Mouse (Mus musculus) thymus, adult 2 months (tissue): Measurements from ENCODE around the gene Obscn. TPM values are rescaled to one million over a fixed set of nuclear protein-coding genes. Genes with fewer than 3 reads are reported as not detected.

ENCODE experiments used
- DNase-seq: peaks from one replicate; pipeline ENCODE4 v3.0.0; 2021
- H3K27ac ChIP-seq: fragments of 200-500 bp; 2 replicates; pipeline ENCODE4 v1.5.1; 2012; ENCODE audit warnings: low read length, control low read depth; ENCODE audit not compliant: control insufficient read depth, insufficient read depth
- H3K27me3 ChIP-seq: fragments of 200-500 bp; 2 replicates; pipeline ENCODE4 v1.6.1; 2012; ENCODE audit warnings: mild to moderate bottlenecking, low read length, moderate library complexity, mixed read lengths; ENCODE audit not compliant: control insufficient read depth, insufficient read depth
- H3K36me3 ChIP-seq: fragments of 200-500 bp; 2 replicates; pipeline ENCODE4 v1.6.1; 2012; ENCODE audit warnings: mild to moderate bottlenecking, low read length, moderate library complexity; ENCODE audit not compliant: control insufficient read depth, insufficient read depth
- H3K4me1 ChIP-seq: fragments of 200-500 bp; replicated peaks from 2 replicates; pipeline ENCODE4 v1.6.1; 2012; ENCODE audit warnings: low read length; ENCODE audit not compliant: control insufficient read depth, insufficient read depth
- H3K4me3 ChIP-seq: fragments of 200-500 bp; 2 replicates; pipeline ENCODE4 v1.5.1; 2012; ENCODE audit warnings: mild to moderate bottlenecking, low read length, control low read depth, moderate library complexity; ENCODE audit not compliant: control insufficient read depth, insufficient read depth
- CTCF ChIP-seq: fragments of 200-500 bp; IDR thresholded peaks from 2 replicates; pipeline ENCODE4 v1.5.1; 2012; ENCODE audit warnings: mild to moderate bottlenecking, control low read depth, low read length, moderate library complexity, borderline replicate concordance; ENCODE audit not compliant: control insufficient read depth, poor library complexity, insufficient read depth; ENCODE audit errors: extremely low read depth
- POLR2A ChIP-seq: fragments of 200-500 bp; IDR thresholded peaks from 2 replicates; pipeline ENCODE4 v1.6.1; 2012; ENCODE audit warnings: mild to moderate bottlenecking, low read length, control low read depth, moderate library complexity; ENCODE audit not compliant: control insufficient read depth, poor library complexity, insufficient read depth; ENCODE audit errors: extremely low read depth
- WGBS: fragments of 180-500 bp; shearing (Covaris S2); methylation state at CpG from one replicate; pipeline ENCODE4 v1.1.7; 2018; 5-methylcytosine and 5-hydroxymethylcytosine counted together
- polyA plus RNA-seq: library from polyadenylated mRNA; depleted of rRNA; stranded (reverse); fragments of >200 nt; gene quantifications from 2 replicates; pipeline ENCODE4 v1.2.3, GENCODE M21; 2012

The Obscn gene
- polyA plus RNA-seq, 1 experiment = 14.5 TPM

DNA sequence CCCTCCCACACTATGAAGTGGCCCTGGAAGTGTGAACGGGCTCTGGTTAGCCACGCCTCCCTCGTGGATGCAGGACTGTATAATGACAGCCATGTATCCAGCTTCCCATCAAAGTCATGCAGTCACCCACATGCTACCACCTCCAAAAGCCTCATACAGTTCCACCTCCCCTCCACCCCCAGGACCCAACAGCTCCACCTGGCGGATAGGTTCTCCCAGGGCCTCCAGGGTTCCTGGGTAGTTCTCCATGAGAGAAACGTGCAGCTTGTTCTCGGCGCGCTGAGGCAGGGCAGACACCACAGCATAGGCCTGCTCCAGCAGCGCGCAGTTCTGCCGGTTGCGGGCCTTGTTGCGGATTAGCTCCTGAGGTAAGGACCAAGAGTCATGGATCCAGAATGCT is 107.2 kb downstream of the Obscn start:
- H3K36me3 ChIP-seq = no peaks in the 10 kb centered on the region
- no peak overlapping the region for H3K27ac ChIP-seq
- no peak for DNase-seq
- WGBS = 89% methylated on average over 13 of the region's 13 CpGs
- H3K4me3 ChIP-seq = no peak overlapping the region
- no peaks in the 10 kb centered on the region for H3K27me3 ChIP-seq
- TF ChIP-seq POLR2A = no peak
- no peak for TF ChIP-seq CTCF
- no peaks in the 10 kb centered on the region for H3K4me1 ChIP-seq

DNA sequence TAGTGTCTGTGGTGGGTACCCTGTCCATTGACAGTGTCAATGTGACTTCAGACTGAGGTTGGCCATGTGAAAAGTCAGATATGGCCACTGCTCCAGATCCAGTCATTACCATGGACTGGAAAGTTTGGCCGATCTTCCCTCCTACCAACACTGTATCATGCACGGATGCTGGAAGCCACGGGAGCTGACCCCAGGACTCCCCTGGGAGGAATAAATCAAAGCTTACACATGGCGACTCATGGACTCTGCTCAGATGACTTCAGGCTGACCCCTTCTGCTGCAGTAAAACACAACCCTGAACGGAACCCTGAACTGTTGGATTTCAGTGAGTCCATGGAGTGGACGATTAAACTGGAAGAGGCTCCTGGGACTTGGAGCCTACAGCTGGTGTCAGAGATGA is 109.8 kb downstream of the Obscn start:
- Histone ChIP-seq H3K27ac (no peak overlapping the region), H3K4me3 (no peak overlapping the region), H3K27me3 (no peaks in the 10 kb centered on the region), H3K36me3 (no peaks in the 10 kb centered on the region), H3K4me1 (no peaks in the 10 kb centered on the region)
- DNase-seq = no peak
- 88% methylated on average over 6 of the region's 6 CpGs for WGBS
- no peak for TF ChIP-seq CTCF
- no peak for TF ChIP-seq POLR2A

DNA sequence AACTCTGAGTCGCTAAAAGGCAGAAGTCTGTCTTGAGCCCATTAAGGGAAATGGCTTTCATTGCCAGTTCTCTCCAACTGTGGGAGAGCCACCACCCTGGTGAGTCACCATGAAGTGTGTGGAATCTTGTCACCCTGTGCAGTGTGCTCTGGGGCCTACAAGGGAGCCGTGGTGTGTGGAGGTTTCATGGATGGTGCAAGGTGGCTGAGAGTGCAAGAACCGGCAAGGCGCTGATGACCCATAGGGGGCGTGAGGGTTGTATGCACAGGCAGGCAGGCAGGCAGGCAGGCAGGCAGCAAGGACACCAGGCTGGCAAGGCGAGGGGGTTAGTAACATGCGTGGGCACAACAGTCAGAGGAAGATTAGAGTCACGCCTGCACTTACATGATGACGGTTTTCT is 121.2 kb downstream of the Obscn start:
- H3K4me1 ChIP-seq = no peaks in the 10 kb centered on the region
- WGBS = 48% methylated on average over 9 of the region's 9 CpGs
- TF ChIP-seq POLR2A (no peak), CTCF (peak; percentile 72)
- H3K4me3 ChIP-seq = no peak overlapping the region
- H3K27me3 ChIP-seq = no peaks in the 10 kb centered on the region; the same call in 1 of the 2 replicates
- H3K27ac ChIP-seq = no peak overlapping the region
- DNase-seq = peak; percentile 54
- no peaks in the 10 kb centered on the region for H3K36me3 ChIP-seq

DNA sequence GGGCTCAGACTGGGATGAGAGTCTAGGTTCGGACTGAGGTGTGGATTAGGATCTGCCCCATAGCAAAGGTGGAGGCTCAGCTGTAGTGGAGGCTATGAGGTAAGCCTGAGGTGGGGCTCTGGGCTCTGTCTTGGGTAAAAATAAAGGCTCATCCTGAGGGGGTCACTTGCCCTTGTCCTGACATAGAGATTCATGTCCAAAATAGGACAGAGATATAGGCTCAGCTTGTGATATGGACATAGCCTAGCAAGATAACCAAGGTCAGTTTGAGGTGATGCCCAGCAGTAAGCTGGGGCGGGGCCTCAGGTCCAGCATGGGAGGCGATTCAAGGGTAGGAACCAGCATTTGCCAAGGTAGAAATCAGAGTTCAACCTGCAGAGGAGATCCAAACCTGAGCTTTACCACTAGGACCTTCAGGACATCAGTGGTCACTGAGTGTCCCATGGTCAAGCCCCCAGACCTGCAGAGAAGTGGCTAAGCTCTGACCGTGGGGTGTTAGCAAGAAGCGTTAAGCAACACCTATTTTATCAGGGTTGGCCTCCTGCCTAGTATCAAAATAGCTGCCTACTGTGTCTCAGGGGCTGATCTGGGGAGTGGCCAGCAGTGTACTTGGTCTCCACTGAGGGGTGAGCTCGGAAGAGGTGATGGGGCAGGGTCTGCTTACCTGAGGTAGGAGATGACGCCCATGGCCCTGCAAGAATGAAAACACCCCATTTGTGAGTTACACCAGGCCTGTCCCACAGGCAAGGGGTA is 133.7 kb downstream of the Obscn start:
- TF ChIP-seq POLR2A = no peak
- TF ChIP-seq CTCF = no peak
- no peaks in the 10 kb centered on the region; the same call in 1 of the 2 replicates for H3K4me1 ChIP-seq
- DNase-seq = no peak
- 93% methylated on average over 7 of the region's 7 CpGs for WGBS
- H3K27ac ChIP-seq = no peak overlapping the region
- no peaks in the 10 kb centered on the region for H3K36me3 ChIP-seq
- H3K4me3 ChIP-seq = no peak overlapping the region
- H3K27me3 ChIP-seq = no peaks in the 10 kb centered on the region

DNA sequence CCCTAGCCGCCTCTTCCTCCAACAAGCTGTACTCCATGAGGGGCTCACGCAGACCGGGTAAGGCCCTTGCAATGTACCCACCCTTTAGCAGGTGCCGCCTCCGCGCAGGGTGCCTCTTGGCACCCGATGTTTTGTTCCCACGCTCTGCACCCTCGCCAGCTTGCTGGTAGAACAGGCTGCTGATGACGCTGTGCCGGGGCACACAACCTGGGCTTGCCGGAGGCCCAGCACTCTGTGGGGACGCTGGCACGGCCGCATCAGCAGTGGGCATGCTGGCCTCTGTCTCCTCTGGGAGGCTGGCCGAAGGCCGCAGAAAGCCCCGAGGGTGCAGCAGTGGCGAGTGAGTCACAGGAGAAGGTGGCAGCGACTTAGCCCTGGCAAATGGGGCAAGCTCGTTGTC is 135.6 kb downstream of the Obscn start:
- H3K27ac ChIP-seq = no peak overlapping the region
- peaks cover 6% of the 10 kb centered on the region for H3K4me1 ChIP-seq
- WGBS = 96% methylated on average over 21 of the region's 21 CpGs
- no peaks in the 10 kb centered on the region for H3K36me3 ChIP-seq
- no peak overlapping the region for H3K4me3 ChIP-seq
- no peak for DNase-seq
- H3K27me3 ChIP-seq = no peaks in the 10 kb centered on the region
- TF ChIP-seq POLR2A (no peak), CTCF (no peak)

DNA sequence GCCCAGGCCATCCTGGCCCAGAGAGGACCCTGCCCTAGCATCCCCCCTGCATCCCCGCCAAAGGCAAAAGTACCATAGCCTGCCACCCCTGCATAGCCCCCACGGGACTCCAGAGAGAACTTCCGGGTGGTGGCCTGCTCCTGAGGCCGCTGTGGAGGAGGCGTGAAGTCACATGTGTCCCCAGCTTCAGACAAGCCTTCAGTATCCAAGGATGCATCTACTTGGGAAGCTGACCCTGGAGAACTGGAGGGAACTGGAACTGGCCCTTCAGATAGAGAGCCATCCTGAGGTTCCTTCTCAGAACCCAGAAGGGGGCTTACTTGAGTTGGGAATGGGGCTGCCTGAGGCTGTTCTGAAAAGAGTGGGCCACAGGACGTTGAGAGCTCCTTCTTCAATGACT is 136.4 kb downstream of the Obscn start:
- Histone ChIP-seq H3K27me3 (no peaks in the 10 kb centered on the region), H3K4me1 (peaks cover 14% of the 10 kb centered on the region), H3K4me3 (no peak overlapping the region), H3K27ac (no peak overlapping the region), H3K36me3 (no peaks in the 10 kb centered on the region)
- TF ChIP-seq POLR2A = no peak
- no peak for TF ChIP-seq CTCF
- no peak for DNase-seq
- WGBS = 93% methylated on average over 6 of the region's 6 CpGs
